Mouse (Mus musculus): Measurements from ENCODE around the gene Zfp90. TPM values are rescaled to one million over a fixed set of nuclear protein-coding genes. Genes with fewer than 3 reads are reported as not detected.

The Zfp90 gene
- polyA plus RNA-seq, 1 experiment, result 4.7 TPM

DNA sequence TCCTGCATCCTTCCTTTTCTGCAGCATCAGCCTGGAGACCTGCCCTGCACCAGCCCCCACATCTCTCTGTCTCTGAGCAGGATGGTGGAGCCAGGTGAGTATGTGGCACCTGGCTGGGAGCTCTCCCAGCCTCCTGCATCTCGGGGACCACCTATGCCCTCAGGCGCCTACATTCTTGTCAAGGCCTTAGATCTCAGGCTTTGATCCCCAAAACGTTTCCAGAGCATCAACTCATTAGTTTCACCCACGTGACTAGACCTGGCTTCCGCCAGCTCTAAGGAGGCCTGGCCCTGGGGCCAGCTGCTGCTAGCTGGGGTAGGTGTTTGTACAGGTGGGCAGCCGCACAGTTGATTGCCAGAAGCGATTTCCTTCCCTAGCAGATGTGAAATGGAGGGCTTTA is 54.4 kb downstream of the Zfp90 start:
- no peak for DNase-seq
- Histone ChIP-seq H3K4me1 (replicated peaks; ENCODE audit: control insufficient read depth, insufficient read depth, low read length) (no peaks in the 10 kb centered on the region), H3K27ac (ENCODE audit: control insufficient read depth, insufficient read depth, low read length) (no peak overlapping the region), H3K27me3 (ENCODE audit: control insufficient read depth, insufficient read depth, low read length) (no peaks in the 10 kb centered on the region), H3K4me3 (ENCODE audit: control insufficient read depth, insufficient read depth, low read length) (no peak overlapping the region), H3K36me3 (ENCODE audit: control insufficient read depth, insufficient read depth, low read length) (no peaks in the 10 kb centered on the region)
- TF ChIP-seq CTCF (IDR thresholded peaks at IDR 0.05; ENCODE audit: borderline replicate concordance, control insufficient read depth, extremely low read depth, insufficient read depth, low read length, poor library complexity) (no peak), POLR2A (IDR thresholded peaks at IDR 0.05; ENCODE audit: control insufficient read depth, extremely low read depth, insufficient read depth, low read length, poor library complexity) (no peak)
- WGBS, result 70% methylated on average over 7 of the region's 7 CpGs

GRCm38 (mm10) chr8:106474001-106474400 is 58.9 kb downstream of the Zfp90 start:
- WGBS, result 96% methylated on average over 5 of the region's 5 CpGs
- Histone ChIP-seq H3K27ac (ENCODE audit: control insufficient read depth, insufficient read depth, low read length) (no peak overlapping the region), H3K27me3 (ENCODE audit: control insufficient read depth, insufficient read depth, low read length) (no peaks in the 10 kb centered on the region), H3K4me3 (ENCODE audit: control insufficient read depth, insufficient read depth, low read length) (no peak overlapping the region), H3K36me3 (ENCODE audit: control insufficient read depth, insufficient read depth, low read length) (no peaks in the 10 kb centered on the region), H3K4me1 (replicated peaks; ENCODE audit: control insufficient read depth, insufficient read depth, low read length) (no peaks in the 10 kb centered on the region)
- TF ChIP-seq POLR2A (IDR thresholded peaks at IDR 0.05; ENCODE audit: control insufficient read depth, extremely low read depth, insufficient read depth, low read length, poor library complexity) (no peak), CTCF (IDR thresholded peaks at IDR 0.05; ENCODE audit: borderline replicate concordance, control insufficient read depth, extremely low read depth, insufficient read depth, low read length, poor library complexity) (no peak)
- no peak for DNase-seq

Other genes with a start within 250 kb of the Zfp90 start
- gene Slc7a6, start 246.5 kb upstream of the Zfp90 start, polyA plus RNA-seq (2012; rRNA removed), result 96.3 and 103 TPM in 2 replicates
- 44.9 and 45.5 TPM in 2 replicates for gene Slc7a6os, start 204.4 kb upstream of the Zfp90 start, polyA plus RNA-seq (2012; rRNA removed)
- 34.0 and 36.7 TPM in 2 replicates for gene Prmt7, start 204.4 kb upstream of the Zfp90 start, polyA plus RNA-seq (2012; rRNA removed)
- 3.6 and 3.8 TPM in 2 replicates for gene Smpd3, start 77.3 kb upstream of the Zfp90 start, polyA plus RNA-seq (2012; rRNA removed)
- gene 6030452D12Rik, start 85.2 kb downstream of the Zfp90 start, polyA plus RNA-seq (2012; rRNA removed), result not detected in 2 replicates
- gene Cdh3, start 95.6 kb downstream of the Zfp90 start, polyA plus RNA-seq (2012; rRNA removed), result 8.0 and 8.2 TPM in 2 replicates
- 69.5 and 76.2 TPM in 2 replicates for gene Gm10073, start 158.1 kb downstream of the Zfp90 start, polyA plus RNA-seq (2012; rRNA removed)
- gene Cdh1, start 188.0 kb downstream of the Zfp90 start, polyA plus RNA-seq (2012; rRNA removed), result 23.5 TPM in 2 replicates